Mouse (Mus musculus): Measurements from ENCODE around the gene Cenpa. TPM values are rescaled to one million over a fixed set of nuclear protein-coding genes. Genes with fewer than 3 reads are reported as not detected.
"Not testable (repeated sequence)": the region's sequence is repeated elsewhere in the genome, so short reads cannot be mapped to it uniquely, and the experiment has no call there.

Gene Cenpa
- polyA plus RNA-seq, 1 experiment: 185 TPM

GRCm38 (mm10) chr5:30669496-30669830 is 2.9 kb downstream of the Cenpa start:
- Histone ChIP-seq H3K4me3 (ENCODE audit: insufficient read depth, poor library complexity, severe bottlenecking) (no peak overlapping the region), H3K79me2 (ENCODE audit: control insufficient read depth, insufficient read depth) (peaks cover 62% of the 10 kb centered on the region), H3K36me3 (ENCODE audit: control insufficient read depth, insufficient read depth) (peaks cover 63% of the 10 kb centered on the region), H3K79me3 (ENCODE audit: low read depth) (peaks cover 41% of the 10 kb centered on the region), H3ac (ENCODE audit: control insufficient read depth, insufficient read length, low read depth) (no peak overlapping the region), H3K27me3 (ENCODE audit: control insufficient read depth, insufficient read depth, insufficient read length) (no peaks in the 10 kb centered on the region)
- no peak for TF ChIP-seq CTCF (IDR thresholded peaks at IDR 0.05; ENCODE audit: control insufficient read depth, insufficient read depth, insufficient read length)
- TF ChIP-seq MYOG (IDR thresholded peaks at IDR 0.05; ENCODE audit: control insufficient read depth, extremely low read depth, insufficient read length): no peak

- Histone ChIP-seq H3ac (ENCODE audit: control insufficient read depth, insufficient read length, low read depth) (no peak overlapping the region), H3K27me3 (ENCODE audit: control insufficient read depth, insufficient read depth, insufficient read length) (no peaks in the 10 kb centered on the region), H3K79me3 (ENCODE audit: low read depth) (peaks cover 41% of the 10 kb centered on the region), H3K4me3 (ENCODE audit: insufficient read depth, poor library complexity, severe bottlenecking) (no peak overlapping the region), H3K79me2 (ENCODE audit: control insufficient read depth, insufficient read depth) (peaks cover 62% of the 10 kb centered on the region), H3K36me3 (ENCODE audit: control insufficient read depth, insufficient read depth) (peaks cover 68% of the 10 kb centered on the region)
- TF ChIP-seq MAX (IDR thresholded peaks at IDR 0.05) (no peak), USF1 (IDR thresholded peaks at IDR 0.05; ENCODE audit: low read depth) (no peak), FOSL1 (IDR thresholded peaks at IDR 0.05; ENCODE audit: insufficient read depth, low read length, poor library complexity, severe bottlenecking) (no peak), CEBPB (IDR thresholded peaks at IDR 0.05; ENCODE audit: low read depth) (no peak), MYOD1 (IDR thresholded peaks at IDR 0.05; ENCODE audit: control insufficient read depth, insufficient read length, low read depth) (no peak), MYOG (IDR thresholded peaks at IDR 0.05; ENCODE audit: control insufficient read depth, extremely low read depth, insufficient read length) (no peak), CTCF (IDR thresholded peaks at IDR 0.05; ENCODE audit: control insufficient read depth, insufficient read depth, insufficient read length) (no peak)
Observed at GRCm38 (mm10) chr5:30670091-30670490, 3.5 kb downstream of the Cenpa start.

- no peak for TF ChIP-seq MAX (IDR thresholded peaks at IDR 0.05)
- TF ChIP-seq USF1 (IDR thresholded peaks at IDR 0.05; ENCODE audit: low read depth): no peak
- TF ChIP-seq MYOD1 (IDR thresholded peaks at IDR 0.05; ENCODE audit: control insufficient read depth, insufficient read length, low read depth): no peak
- TF ChIP-seq FOSL1 (IDR thresholded peaks at IDR 0.05; ENCODE audit: insufficient read depth, low read length, poor library complexity, severe bottlenecking): no peak
- no peak for TF ChIP-seq CTCF (IDR thresholded peaks at IDR 0.05; ENCODE audit: control insufficient read depth, insufficient read depth, insufficient read length)
- TF ChIP-seq MYOG (IDR thresholded peaks at IDR 0.05; ENCODE audit: control insufficient read depth, extremely low read depth, insufficient read length): no peak
- no peak for TF ChIP-seq CEBPB (IDR thresholded peaks at IDR 0.05; ENCODE audit: low read depth)
- H3ac ChIP-seq (ENCODE audit: control insufficient read depth, insufficient read length, low read depth): no peak overlapping the region
- no peak overlapping the region for H3K4me3 ChIP-seq (ENCODE audit: insufficient read depth, poor library complexity, severe bottlenecking)
- peaks cover 83% of the 10 kb centered on the region for H3K36me3 ChIP-seq (ENCODE audit: control insufficient read depth, insufficient read depth)
- H3K27me3 ChIP-seq (ENCODE audit: control insufficient read depth, insufficient read depth, insufficient read length): no peaks in the 10 kb centered on the region
- H3K79me2 ChIP-seq (ENCODE audit: control insufficient read depth, insufficient read depth): peaks cover 39% of the 10 kb centered on the region
- peaks cover 20% of the 10 kb centered on the region for H3K79me3 ChIP-seq (ENCODE audit: low read depth)
Observed at GRCm38 (mm10) chr5:30674001-30674400, 7.4 kb downstream of the Cenpa start.

GRCm38 (mm10) chr5:30676800-30677199 is 10.2 kb downstream of the Cenpa start:
- TF ChIP-seq MYOD1 (IDR thresholded peaks at IDR 0.05; ENCODE audit: control insufficient read depth, insufficient read length, low read depth) (no peak), FOSL1 (IDR thresholded peaks at IDR 0.05; ENCODE audit: insufficient read depth, low read length, poor library complexity, severe bottlenecking) (no peak), USF1 (IDR thresholded peaks at IDR 0.05; ENCODE audit: low read depth) (no peak), CTCF (IDR thresholded peaks at IDR 0.05; ENCODE audit: control insufficient read depth, insufficient read depth, insufficient read length) (no peak), MYOG (IDR thresholded peaks at IDR 0.05; ENCODE audit: control insufficient read depth, extremely low read depth, insufficient read length) (no peak), MAX (IDR thresholded peaks at IDR 0.05) (no peak), CEBPB (IDR thresholded peaks at IDR 0.05; ENCODE audit: low read depth) (no peak)
- H3K36me3 ChIP-seq (ENCODE audit: control insufficient read depth, insufficient read depth): peaks cover 55% of the 10 kb centered on the region
- H3K27me3 ChIP-seq (ENCODE audit: control insufficient read depth, insufficient read depth, insufficient read length): no peaks in the 10 kb centered on the region
- H3K79me2 ChIP-seq (ENCODE audit: control insufficient read depth, insufficient read depth): peaks cover 11% of the 10 kb centered on the region
- peaks cover 3% of the 10 kb centered on the region for H3K79me3 ChIP-seq (ENCODE audit: low read depth)
- H3ac ChIP-seq (ENCODE audit: control insufficient read depth, insufficient read length, low read depth): no peak overlapping the region
- H3K4me3 ChIP-seq (ENCODE audit: insufficient read depth, poor library complexity, severe bottlenecking): no peak overlapping the region

- not testable (repeated sequence) for H3K79me2 ChIP-seq (ENCODE audit: control insufficient read depth, insufficient read depth); H3ac ChIP-seq (ENCODE audit: control insufficient read depth, insufficient read length, low read depth); H3K27me3 ChIP-seq (ENCODE audit: control insufficient read depth, insufficient read depth, insufficient read length); H3K79me3 ChIP-seq (ENCODE audit: low read depth); H3K4me3 ChIP-seq (ENCODE audit: insufficient read depth, poor library complexity, severe bottlenecking)
- H3K36me3 ChIP-seq (ENCODE audit: control insufficient read depth, insufficient read depth): peaks cover 42% of the 10 kb centered on the region
Observed at GRCm38 (mm10) chr5:30678069-30678468, 11.5 kb downstream of the Cenpa start.

GRCm38 (mm10) chr5:30678722-30679296 is 12.2 kb downstream of the Cenpa start:
- Histone ChIP-seq H3ac (ENCODE audit: control insufficient read depth, insufficient read length, low read depth) (no peak overlapping the region), H3K27me3 (ENCODE audit: control insufficient read depth, insufficient read depth, insufficient read length) (no peaks in the 10 kb centered on the region), H3K79me3 (ENCODE audit: low read depth) (no peaks in the 10 kb centered on the region), H3K79me2 (ENCODE audit: control insufficient read depth, insufficient read depth) (no peaks in the 10 kb centered on the region), H3K36me3 (ENCODE audit: control insufficient read depth, insufficient read depth) (peaks cover 35% of the 10 kb centered on the region), H3K4me3 (ENCODE audit: insufficient read depth, poor library complexity, severe bottlenecking) (no peak overlapping the region)
- TF ChIP-seq CTCF (IDR thresholded peaks at IDR 0.05; ENCODE audit: control insufficient read depth, insufficient read depth, insufficient read length) (no peak), FOSL1 (IDR thresholded peaks at IDR 0.05; ENCODE audit: insufficient read depth, low read length, poor library complexity, severe bottlenecking) (no peak), USF1 (IDR thresholded peaks at IDR 0.05; ENCODE audit: low read depth) (no peak), MYOG (IDR thresholded peaks at IDR 0.05; ENCODE audit: control insufficient read depth, extremely low read depth, insufficient read length) (no peak), MAX (IDR thresholded peaks at IDR 0.05) (no peak), CEBPB (IDR thresholded peaks at IDR 0.05; ENCODE audit: low read depth) (no peak), MYOD1 (IDR thresholded peaks at IDR 0.05; ENCODE audit: control insufficient read depth, insufficient read length, low read depth) (no peak)
